Mouse (Mus musculus): ENCODE results near the gene Klf13. TPM values are rescaled to one million over a fixed set of nuclear protein-coding genes. Genes with fewer than 3 reads are reported as not detected.

The Klf13 gene
- polyA plus RNA-seq, 1 experiment from 2014 or later = 31.1 TPM

DNA sequence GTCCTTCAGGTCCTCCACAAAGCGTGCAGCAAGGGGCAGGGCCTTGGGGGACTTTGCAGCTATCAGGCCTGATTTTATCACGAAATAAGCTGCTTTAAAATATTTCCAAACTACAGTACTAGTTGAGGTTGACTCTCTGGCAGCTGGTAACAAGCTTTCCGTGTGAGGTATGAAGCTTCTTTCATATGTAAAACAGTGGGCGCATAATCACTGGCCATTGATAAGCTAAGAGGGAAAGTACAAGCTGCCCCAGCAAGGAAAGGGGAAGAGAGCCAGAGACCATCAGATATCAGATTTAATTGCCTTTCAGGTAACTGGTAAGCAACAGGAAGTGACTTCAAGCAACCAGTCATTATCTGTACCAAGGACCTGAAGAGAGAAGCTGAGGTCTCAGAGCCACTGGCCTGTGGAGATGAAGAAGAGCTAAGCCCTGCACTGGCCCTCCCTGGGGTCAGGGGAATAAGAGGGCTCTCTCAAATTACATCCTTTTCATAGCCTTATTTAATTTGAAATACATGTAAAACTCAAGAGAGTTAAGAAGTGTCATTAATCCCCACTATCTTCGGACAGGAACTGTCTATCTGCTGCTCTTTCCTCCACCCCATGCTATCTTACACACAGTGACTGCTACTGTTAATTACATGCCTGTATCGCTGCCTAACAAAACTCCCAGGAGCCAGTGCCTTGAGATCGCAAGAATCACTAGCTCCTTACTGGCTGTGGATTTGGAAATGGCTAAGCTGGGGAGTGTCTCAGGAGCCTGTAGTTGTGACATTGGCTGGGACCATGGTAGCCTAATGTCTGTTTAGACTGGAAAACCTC is 13.6 kb upstream of the Klf13 start:
- no peak for ATAC-seq
- H3K27ac ChIP-seq (ENCODE audit: low read length) = no peak overlapping the region

DNA sequence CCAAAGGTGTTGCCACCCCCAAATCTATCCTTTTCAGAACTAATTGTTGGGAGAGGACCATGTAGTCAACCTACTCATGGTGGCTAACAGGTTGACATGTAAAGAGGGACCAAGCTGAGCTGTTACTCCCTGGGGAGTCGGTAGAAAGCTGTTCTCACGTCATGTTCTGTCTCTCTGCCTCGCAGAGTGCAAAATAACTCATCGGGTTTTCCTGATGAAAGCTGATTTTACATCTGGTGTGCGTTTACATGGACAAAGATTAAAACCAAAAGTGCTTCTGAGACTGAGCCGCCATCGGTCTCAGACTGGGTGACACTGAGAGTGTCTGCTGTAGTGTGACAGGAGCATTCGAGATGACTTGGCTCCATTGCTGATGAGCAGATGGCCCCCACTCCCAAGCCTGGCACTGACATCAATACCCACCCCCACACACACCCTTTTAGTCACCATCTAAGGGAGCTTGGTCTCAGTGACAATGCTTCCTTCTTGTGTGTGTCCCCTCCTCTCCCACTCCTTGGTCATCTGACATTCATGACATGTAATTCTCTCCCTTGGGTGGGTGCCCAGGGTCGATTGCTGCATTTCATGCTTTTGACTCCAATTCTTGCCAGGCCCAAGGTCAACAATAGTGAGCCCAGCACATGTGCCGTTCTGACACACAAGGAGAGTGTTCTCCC is 12.4 kb upstream of the Klf13 start:
- no peak overlapping the region for H3K4me3 ChIP-seq (replicated peaks; ENCODE audit: low read length)
- no peak overlapping the region for H3K9ac ChIP-seq (replicated peaks; ENCODE audit: low read depth, low read length)
- no peaks in the 10 kb centered on the region for H3K9me3 ChIP-seq (ENCODE audit: control insufficient read depth, low read length)
- no peaks in the 10 kb centered on the region for H3K36me3 ChIP-seq (ENCODE audit: control insufficient read depth, insufficient read depth)
- peak overlapping the region; percentile 62 for H3K27ac ChIP-seq (ENCODE audit: low read length)
- peaks cover 15% of the 10 kb centered on the region for H3K4me1 ChIP-seq (replicated peaks; ENCODE audit: control insufficient read depth, insufficient read depth, low read length)
- peak; percentile 87 for ATAC-seq
- 44% methylated on average over 10 of the region's 10 CpGs for WGBS
- H3K4me2 ChIP-seq (ENCODE audit: low read length) = no peak overlapping the region
- H3K27me3 ChIP-seq (replicated peaks; ENCODE audit: control insufficient read depth, insufficient read depth, low read length) = no peaks in the 10 kb centered on the region

More for the DNA sequence above, 13.6 kb upstream of the Klf13 start:
- 22% methylated on average over 7 of the region's 7 CpGs for WGBS
- Histone ChIP-seq H3K4me2 (ENCODE audit: low read length) (no peak overlapping the region), H3K36me3 (ENCODE audit: control insufficient read depth, insufficient read depth) (no peaks in the 10 kb centered on the region), H3K4me3 (replicated peaks; ENCODE audit: low read length) (no peak overlapping the region), H3K27me3 (replicated peaks; ENCODE audit: control insufficient read depth, insufficient read depth, low read length) (no peaks in the 10 kb centered on the region), H3K9ac (replicated peaks; ENCODE audit: low read depth, low read length) (no peak overlapping the region), H3K9me3 (ENCODE audit: control insufficient read depth, low read length) (no peaks in the 10 kb centered on the region), H3K4me1 (replicated peaks; ENCODE audit: control insufficient read depth, insufficient read depth, low read length) (peaks cover 25% of the 10 kb centered on the region)

DNA sequence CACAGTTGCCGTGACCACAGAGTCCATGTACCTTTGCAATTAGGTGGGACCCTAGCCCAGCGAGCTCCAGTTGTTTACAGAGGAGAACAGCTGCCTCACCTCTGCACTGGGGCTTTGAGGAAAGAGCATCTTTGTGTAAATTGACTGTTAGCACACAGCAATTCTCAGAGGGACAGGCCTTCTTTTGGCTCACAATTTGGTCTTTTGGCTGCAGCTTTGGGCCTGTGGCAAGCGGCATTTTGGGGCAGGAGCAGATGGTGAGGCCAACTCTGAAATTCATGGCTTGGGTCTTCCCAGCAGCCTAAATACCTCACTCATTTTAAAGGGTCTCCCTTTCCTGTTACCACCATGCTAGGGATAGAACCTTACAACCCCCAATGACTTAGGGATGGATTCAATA is 10.5 kb upstream of the Klf13 start:
- H3K27me3 ChIP-seq (replicated peaks; ENCODE audit: control insufficient read depth, insufficient read depth, low read length) = no peaks in the 10 kb centered on the region
- no peak overlapping the region for H3K4me2 ChIP-seq (ENCODE audit: low read length)
- ATAC-seq = no peak
- H3K9ac ChIP-seq (replicated peaks; ENCODE audit: low read depth, low read length) = no peak overlapping the region
- 82% methylated on average over 3 of the region's 3 CpGs for WGBS
- no peaks in the 10 kb centered on the region for H3K9me3 ChIP-seq (ENCODE audit: control insufficient read depth, low read length)
- no peak overlapping the region for H3K27ac ChIP-seq (ENCODE audit: low read length)
- H3K4me3 ChIP-seq (replicated peaks; ENCODE audit: low read length) = no peak overlapping the region
- no peaks in the 10 kb centered on the region for H3K36me3 ChIP-seq (ENCODE audit: control insufficient read depth, insufficient read depth)
- H3K4me1 ChIP-seq (replicated peaks; ENCODE audit: control insufficient read depth, insufficient read depth, low read length) = peaks cover 15% of the 10 kb centered on the region

DNA sequence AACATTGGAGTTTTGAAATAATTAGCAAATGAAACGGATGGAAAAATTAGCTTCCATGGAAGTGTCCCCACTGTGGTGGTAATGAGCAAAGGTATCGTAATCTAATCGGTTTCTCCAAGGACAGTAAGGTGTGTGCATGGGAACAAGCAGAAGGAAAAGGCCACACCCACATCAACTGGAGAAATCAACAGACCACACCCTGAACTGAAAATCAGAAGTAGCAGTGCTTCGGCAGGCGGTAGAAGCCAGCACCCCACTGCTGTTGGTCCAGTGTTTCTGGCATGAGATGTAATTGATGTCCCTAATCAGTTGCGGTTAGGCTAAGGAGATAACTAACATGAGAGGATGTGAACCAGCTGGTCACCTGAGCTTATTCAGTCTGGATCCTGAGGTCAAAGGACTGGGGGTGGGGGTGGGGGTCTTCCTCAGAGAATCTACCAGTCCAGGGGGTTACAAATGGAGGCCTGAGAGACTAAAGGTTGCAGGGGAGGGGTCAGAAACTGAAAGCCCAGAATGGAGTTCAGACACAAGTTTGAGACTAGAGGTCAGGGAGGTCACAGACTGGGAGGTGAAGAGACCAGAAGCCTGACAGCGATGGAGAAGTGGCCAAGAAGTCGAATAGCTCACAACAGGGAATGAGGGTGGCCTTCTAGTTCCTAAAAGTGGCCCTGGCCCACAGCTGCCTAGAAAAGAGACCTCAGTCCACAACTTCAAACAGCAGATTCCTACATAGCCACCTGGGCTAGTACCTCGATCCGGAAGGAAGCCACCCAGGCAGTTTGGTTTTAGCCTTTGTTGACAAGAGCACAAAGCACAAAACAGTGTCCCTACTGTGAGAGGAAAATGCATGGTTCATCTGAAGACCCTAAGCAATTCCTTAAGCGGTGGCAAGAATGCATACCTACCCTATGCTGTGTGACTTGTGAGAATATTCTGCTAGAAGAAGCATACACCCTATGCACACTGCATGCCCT is 9.1 kb upstream of the Klf13 start:
- Histone ChIP-seq H3K9me3 (ENCODE audit: control insufficient read depth, low read length) (no peaks in the 10 kb centered on the region), H3K4me2 (ENCODE audit: low read length) (no peak overlapping the region), H3K4me3 (replicated peaks; ENCODE audit: low read length) (no peak overlapping the region), H3K27ac (ENCODE audit: low read length) (no peak overlapping the region), H3K36me3 (ENCODE audit: control insufficient read depth, insufficient read depth) (no peaks in the 10 kb centered on the region), H3K9ac (replicated peaks; ENCODE audit: low read depth, low read length) (no peak overlapping the region), H3K27me3 (replicated peaks; ENCODE audit: control insufficient read depth, insufficient read depth, low read length) (no peaks in the 10 kb centered on the region), H3K4me1 (replicated peaks; ENCODE audit: control insufficient read depth, insufficient read depth, low read length) (peaks cover 15% of the 10 kb centered on the region)
- no peak for ATAC-seq
- WGBS = 59% methylated on average over 11 of the region's 11 CpGs

GRCm38 (mm10) chr7:63943946-63944345 is 5.2 kb upstream of the Klf13 start:
- Histone ChIP-seq H3K9me3 (ENCODE audit: control insufficient read depth, low read length) (no peaks in the 10 kb centered on the region), H3K9ac (replicated peaks; ENCODE audit: low read depth, low read length) (no peak overlapping the region), H3K27ac (ENCODE audit: low read length) (no peak overlapping the region), H3K4me2 (ENCODE audit: low read length) (no peak overlapping the region), H3K36me3 (ENCODE audit: control insufficient read depth, insufficient read depth) (no peaks in the 10 kb centered on the region), H3K4me1 (replicated peaks; ENCODE audit: control insufficient read depth, insufficient read depth, low read length) (peaks cover 6% of the 10 kb centered on the region), H3K27me3 (replicated peaks; ENCODE audit: control insufficient read depth, insufficient read depth, low read length) (no peaks in the 10 kb centered on the region), H3K4me3 (replicated peaks; ENCODE audit: low read length) (no peak overlapping the region)
- ATAC-seq = no peak
- WGBS = 44% methylated on average over 2 of the region's 2 CpGs

GRCm38 (mm10) chr7:63941501-63941900 is 2.8 kb upstream of the Klf13 start:
- no peaks in the 10 kb centered on the region for H3K36me3 ChIP-seq (ENCODE audit: control insufficient read depth, insufficient read depth)
- H3K9ac ChIP-seq (replicated peaks; ENCODE audit: low read depth, low read length) = no peak overlapping the region
- peaks cover 6% of the 10 kb centered on the region for H3K4me1 ChIP-seq (replicated peaks; ENCODE audit: control insufficient read depth, insufficient read depth, low read length)
- no peaks in the 10 kb centered on the region for H3K9me3 ChIP-seq (ENCODE audit: control insufficient read depth, low read length)
- no peak overlapping the region for H3K4me3 ChIP-seq (replicated peaks; ENCODE audit: low read length)
- H3K27ac ChIP-seq (ENCODE audit: low read length) = no peak overlapping the region
- WGBS = 79% methylated on average over 4 of the region's 4 CpGs
- H3K27me3 ChIP-seq (replicated peaks; ENCODE audit: control insufficient read depth, insufficient read depth, low read length) = no peaks in the 10 kb centered on the region
- ATAC-seq = no peak
- H3K4me2 ChIP-seq (ENCODE audit: low read length) = no peak overlapping the region

- no peak overlapping the region for H3K9ac ChIP-seq (replicated peaks; ENCODE audit: low read depth, low read length)
- no peaks in the 10 kb centered on the region for H3K36me3 ChIP-seq (ENCODE audit: control insufficient read depth, insufficient read depth)
- peaks cover 9% of the 10 kb centered on the region for H3K4me1 ChIP-seq (replicated peaks; ENCODE audit: control insufficient read depth, insufficient read depth, low read length)
- no peaks in the 10 kb centered on the region for H3K9me3 ChIP-seq (ENCODE audit: control insufficient read depth, low read length)
- H3K4me3 ChIP-seq (replicated peaks; ENCODE audit: low read length) = no peak overlapping the region
- no peak for ATAC-seq
- H3K27ac ChIP-seq (ENCODE audit: low read length) = no peak overlapping the region
- no peak overlapping the region for H3K4me2 ChIP-seq (ENCODE audit: low read length)
- 89% methylated on average over 3 of the region's 3 CpGs for WGBS
- H3K27me3 ChIP-seq (replicated peaks; ENCODE audit: control insufficient read depth, insufficient read depth, low read length) = no peaks in the 10 kb centered on the region
Observed at GRCm38 (mm10) chr7:63941050-63941449, 2.3 kb upstream of the Klf13 start.

GRCm38 (mm10) chr7:63940321-63940720 is 1.6 kb upstream of the Klf13 start:
- H3K27me3 ChIP-seq (replicated peaks; ENCODE audit: control insufficient read depth, insufficient read depth, low read length) = no peaks in the 10 kb centered on the region
- H3K9ac ChIP-seq (replicated peaks; ENCODE audit: low read depth, low read length) = no peak overlapping the region
- no peaks in the 10 kb centered on the region for H3K36me3 ChIP-seq (ENCODE audit: control insufficient read depth, insufficient read depth)
- WGBS = 85% methylated on average over 5 of the region's 5 CpGs
- H3K4me3 ChIP-seq (replicated peaks; ENCODE audit: low read length) = no peak overlapping the region
- H3K9me3 ChIP-seq (ENCODE audit: control insufficient read depth, low read length) = no peaks in the 10 kb centered on the region
- no peak overlapping the region for H3K27ac ChIP-seq (ENCODE audit: low read length)
- H3K4me2 ChIP-seq (ENCODE audit: low read length) = no peak overlapping the region
- ATAC-seq = no peak
- peaks cover 16% of the 10 kb centered on the region for H3K4me1 ChIP-seq (replicated peaks; ENCODE audit: control insufficient read depth, insufficient read depth, low read length)
